Mouse (Mus musculus): ENCODE measurements around the gene Hmg20b. TPM values are rescaled to one million over a fixed set of nuclear protein-coding genes. Genes with fewer than 3 reads are reported as not detected.
A peak's percentile ranks its signal among the peaks of the same experiment; 100 is the strongest.

Hmg20b gene
- total RNA-seq, 2 experiments from 2014 or later, result 27.3 to 29.5 TPM

GRCm38 (mm10) chr10:81297845-81298244 lies 52.4 kb downstream of the Hmg20b start:
- peak overlapping the region; percentile 98 for H3K27ac ChIP-seq
- DNase-seq (ENCODE audit: extremely low spot score in 1 of 2, low spot score in 2 of 2), result no peak
- intact Hi-C loops (cut with DNase I), result no loop called here
- no peak overlapping the region for H3K4me3 ChIP-seq
- TF ChIP-seq CTCF (IDR thresholded peaks at IDR 0.05), result no peak

- no peak overlapping the region for H3K4me3 ChIP-seq
- intact Hi-C loops (cut with DNase I), result no loop called here
- H3K27ac ChIP-seq, result peak overlapping the region; percentile 98
- DNase-seq (ENCODE audit: extremely low spot score in 1 of 2, low spot score in 2 of 2), result no peak
- TF ChIP-seq CTCF (IDR thresholded peaks at IDR 0.05), result no peak
Observed at GRCm38 (mm10) chr10:81297246-81297645, 53.0 kb downstream of the Hmg20b start.

Small RNA genes lying within 50 kb of the gene (microRNA-seq; reads per million reads assigned to microRNA genes)
- 1.9 to 4.5 reads per million in 2 experiments for gene Mir6913

Other genes starting within 250 kb of the Hmg20b start
- gene Map2k2, start 244.6 kb downstream of the Hmg20b start, total RNA-seq (2021), result 100 to 1,000 TPM; 136 to 150 TPM
- 100 to 1,000 TPM; 130 to 132 TPM for gene Zbtb7a, start 215.3 kb downstream of the Hmg20b start, total RNA-seq (2021)
- 10 to 100 TPM; 26.7 to 32.0 TPM for gene Pias4, start 182.6 kb downstream of the Hmg20b start, total RNA-seq (2021)
- gene Eef2, start 173.8 kb downstream of the Hmg20b start, total RNA-seq (2021), result 100 to 1,000 TPM; 884 to 901 TPM
- gene Dapk3, start 167.5 kb downstream of the Hmg20b start, total RNA-seq (2021), result 10 to 100 TPM; 74.6 to 89.4 TPM
- gene 4930442H23Rik, start 166.6 kb downstream of the Hmg20b start, total RNA-seq (2021), result not detected
- under 1 TPM in 1 of 2 experiments, not detected in 1; 0.42 TPM for gene Nmrk2, start 148.4 kb downstream of the Hmg20b start, total RNA-seq (2021)
- 100 to 1,000 TPM; 203 to 206 TPM for gene Atcay, start 119.6 kb downstream of the Hmg20b start, total RNA-seq (2021)
- 10 to 100 TPM; 70.9 to 76.2 TPM for gene Zfr2, start 117.3 kb downstream of the Hmg20b start, total RNA-seq (2021)
- gene Matk, start 97.5 kb downstream of the Hmg20b start, total RNA-seq (2021), result 100 to 1,000 TPM; 212 to 221 TPM
- 10 to 100 TPM; 41.3 to 42.8 TPM for gene Mrpl54, start 83.5 kb downstream of the Hmg20b start, total RNA-seq (2021)
- gene Apba3, start 83.5 kb downstream of the Hmg20b start, total RNA-seq (2021), result 10 to 100 TPM; 35.8 to 38.6 TPM
- under 1 TPM; 0.26 to 0.45 TPM for gene Tjp3, start 58.9 kb downstream of the Hmg20b start, total RNA-seq (2021)
- gene Pip5k1c, start 57.5 kb downstream of the Hmg20b start, total RNA-seq (2021), result 100 to 1,000 TPM; 431 TPM
- 10 to 100 TPM; 31.3 to 31.8 TPM for gene Cactin, start 29.4 kb downstream of the Hmg20b start, total RNA-seq (2021)
- under 1 TPM; 0.70 to 0.82 TPM for gene Tbxa2r, start 21.7 kb downstream of the Hmg20b start, total RNA-seq (2021)
- gene Gipc3, start 7.2 kb downstream of the Hmg20b start, total RNA-seq (2021), result 1 to 10 TPM; 1.7 to 2.1 TPM
- gene Mfsd12, start 7.0 kb upstream of the Hmg20b start, total RNA-seq (2021), result 10 to 100 TPM; 38.2 to 40.2 TPM
- 1 to 10 TPM in 1 of 2 experiments, under 1 TPM in 1; 1.00 to 1.3 TPM for gene 4930404N11Rik, start 15.3 kb upstream of the Hmg20b start, total RNA-seq (2021)
- 10 to 100 TPM; 69.1 to 70.6 TPM for gene Fzr1, start 28.0 kb upstream of the Hmg20b start, total RNA-seq (2021)
- gene Dohh, start 33.9 kb upstream of the Hmg20b start, total RNA-seq (2021), result 10 to 100 TPM; 87.1 to 95.1 TPM
- 1 to 10 TPM; 2.0 to 3.4 TPM for gene Gm48551, start 34.0 kb upstream of the Hmg20b start, total RNA-seq (2021)
- 1 to 10 TPM; 5.1 to 7.1 TPM for gene Gm48552, start 38.5 kb upstream of the Hmg20b start, total RNA-seq (2021)
- 1 to 10 TPM; 1.3 to 1.4 TPM for gene Smim24, start 42.6 kb upstream of the Hmg20b start, total RNA-seq (2021)
- 10 to 100 TPM; 93.4 to 94.9 TPM for gene Nfic, start 105.2 kb upstream of the Hmg20b start, total RNA-seq (2021)
- gene Celf5, start 132.2 kb upstream of the Hmg20b start, total RNA-seq (2021), result 100 to 1,000 TPM; 284 to 288 TPM
- 10 to 100 TPM; 78.3 to 80.8 TPM for gene Ncln, start 145.9 kb upstream of the Hmg20b start, total RNA-seq (2021)
- gene S1pr4, start 149.7 kb upstream of the Hmg20b start, total RNA-seq (2021), result under 1 TPM; 0.56 to 0.70 TPM
- 1 to 10 TPM; 1.3 to 2.8 TPM for gene Gna15, start 173.7 kb upstream of the Hmg20b start, total RNA-seq (2021)
- gene Gna11, start 194.7 kb upstream of the Hmg20b start, total RNA-seq (2021), result 100 to 1,000 TPM; 106 to 110 TPM
- 100 to 1,000 TPM; 637 to 727 TPM for gene Aes, start 209.0 kb upstream of the Hmg20b start, total RNA-seq (2021)
- 10 to 100 TPM; 36.2 to 40.7 TPM for gene Tle2, start 224.1 kb upstream of the Hmg20b start, total RNA-seq (2021)